Mouse (Mus musculus) myocyte (in vitro differentiated cells): ENCODE measurements at regions not wholly inside any gene's neighbourhood (a gene's known extent, or its start where the extent isn't known, plus 50 kb on each side); places are given as distances from the start of the nearest gene placed in this dataset.

Source experiments
- H3K27me3 ChIP-seq: one replicate; pipeline ENCODE4 v1.6.1; 2011; ENCODE audit not compliant: control insufficient read depth, insufficient read depth, insufficient read length
- H3K36me3 ChIP-seq: one replicate; pipeline ENCODE4 v1.6.1; 2011; ENCODE audit not compliant: control insufficient read depth, insufficient read depth
- H3K4me2 ChIP-seq: one replicate; pipeline ENCODE4 v1.6.1; 2011; ENCODE audit warnings: low read depth, control low read depth
- H3K4me3 ChIP-seq: one replicate; pipeline ENCODE4 v1.5.1; 2011; ENCODE audit warnings: mild to moderate bottlenecking, control low read depth, moderate library complexity
- H3K79me2 ChIP-seq: one replicate; pipeline ENCODE4 v1.6.1; 2011; ENCODE audit not compliant: control insufficient read depth, insufficient read depth
- H3ac ChIP-seq: one replicate; pipeline ENCODE4 v1.6.1; 2011; ENCODE audit not compliant: control insufficient read depth, insufficient read length
- CEBPB ChIP-seq: IDR thresholded peaks from 2 replicates; pipeline ENCODE4 v1.6.1; 2011; ENCODE audit warnings: mild to moderate bottlenecking, moderate library complexity; ENCODE audit not compliant: poor library complexity, insufficient read depth, severe bottlenecking
- E2F4 ChIP-seq: IDR thresholded peaks from one replicate; pipeline ENCODE4 v1.6.1; 2011; ENCODE audit warnings: mild to moderate bottlenecking, control low read depth, moderate library complexity; ENCODE audit not compliant: insufficient read depth
- MAX ChIP-seq: IDR thresholded peaks from one replicate; pipeline ENCODE4 v1.6.1; 2011; ENCODE audit warnings: low read depth, mild to moderate bottlenecking, control low read depth
- MYOD1 ChIP-seq, 3 experiments: IDR thresholded peaks; one replicate each; pipeline ENCODE4 v1.6.1; 2011; ENCODE audit warnings: control low read depth in 2 of 3, low read depth in 2 of 3, mild to moderate bottlenecking in 2 of 3, moderate library complexity in 1 of 3; ENCODE audit not compliant: insufficient read length in 2 of 3, control insufficient read depth in 1 of 3
- MYOG ChIP-seq, 3 experiments: IDR thresholded peaks; one replicate each; pipeline ENCODE4 v1.6.1; 2011; ENCODE audit warnings: control low read depth in 2 of 3, low read depth in 2 of 3, mild to moderate bottlenecking in 2 of 3; ENCODE audit not compliant: insufficient read length in 2 of 3, control insufficient read depth in 1 of 3, insufficient read depth in 1 of 3
- POLR2A ChIP-seq: IDR thresholded peaks from one replicate; pipeline ENCODE4 v1.6.1; 2011; ENCODE audit warnings: low read depth, mild to moderate bottlenecking, control low read depth, moderate library complexity; ENCODE audit not compliant: insufficient read length
- POLR2AphosphoS2 ChIP-seq: IDR thresholded peaks from one replicate; pipeline ENCODE4 v1.6.1; 2011; ENCODE audit warnings: low read depth, control low read depth; ENCODE audit not compliant: insufficient read length
- REST ChIP-seq: IDR thresholded peaks from one replicate; pipeline ENCODE4 v1.6.1; 2011; ENCODE audit warnings: mild to moderate bottlenecking, control low read depth, moderate library complexity; ENCODE audit not compliant: insufficient read depth, insufficient read length
- SRF ChIP-seq: IDR thresholded peaks from one replicate; pipeline ENCODE4 v1.6.1; 2011; ENCODE audit warnings: low read depth; ENCODE audit not compliant: control insufficient read depth, insufficient read length
- TCF12 ChIP-seq: IDR thresholded peaks from one replicate; pipeline ENCODE4 v1.6.1; 2011; ENCODE audit warnings: mild to moderate bottlenecking, control low read depth; ENCODE audit not compliant: poor library complexity, insufficient read depth, severe bottlenecking
- TCF3 ChIP-seq: IDR thresholded peaks from one replicate; pipeline ENCODE4 v1.6.1; 2011; ENCODE audit warnings: low read depth, control low read depth; ENCODE audit not compliant: insufficient read length
- USF1 ChIP-seq: IDR thresholded peaks from one replicate; pipeline ENCODE4 v1.6.1; 2011; ENCODE audit warnings: low read depth, mild to moderate bottlenecking, control low read depth, moderate library complexity

DNA sequence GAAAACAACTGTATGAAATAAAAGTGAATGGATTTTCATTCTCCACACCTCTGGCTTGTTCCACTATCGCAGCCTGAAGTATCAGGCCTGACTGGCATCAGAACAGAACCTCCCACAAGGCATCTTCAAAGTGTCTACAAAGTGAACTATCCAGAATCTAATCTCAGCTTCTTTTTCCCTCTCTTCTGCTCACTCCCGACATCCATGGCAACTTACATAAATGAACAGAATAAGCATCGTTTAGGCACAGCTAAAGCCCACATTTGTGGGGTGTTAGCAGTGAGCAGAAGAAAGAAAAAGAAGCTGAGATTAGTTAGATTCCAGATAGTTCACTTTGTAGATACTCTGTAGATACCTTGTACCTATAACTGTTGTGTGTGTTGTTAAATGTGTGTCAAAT, 182.0 kb downstream of the Lmo4 start:
- no peaks in the 10 kb centered on the region for H3K79me2 ChIP-seq
- H3K27me3 ChIP-seq = no peaks in the 10 kb centered on the region
- no peak overlapping the region for H3ac ChIP-seq
- TF ChIP-seq SRF (no peak), E2F4 (no peak), MYOD1 (IDR thresholded peaks at IDR 0.05; ENCODE audit: control insufficient read depth in 1 of 3, insufficient read length in 2 of 3, low read depth in 2 of 3) (no peak), POLR2AphosphoS2 (no peak), MYOG (IDR thresholded peaks at IDR 0.05; ENCODE audit: control insufficient read depth in 1 of 3, insufficient read depth in 1 of 3, insufficient read length in 2 of 3, low read depth in 2 of 3) (no peak), TCF3 (no peak), CEBPB (no peak), POLR2A (no peak), USF1 (no peak), MAX (no peak)
- no peak overlapping the region for H3K4me2 ChIP-seq
- H3K4me3 ChIP-seq = no peak overlapping the region
- H3K36me3 ChIP-seq = no peaks in the 10 kb centered on the region

DNA sequence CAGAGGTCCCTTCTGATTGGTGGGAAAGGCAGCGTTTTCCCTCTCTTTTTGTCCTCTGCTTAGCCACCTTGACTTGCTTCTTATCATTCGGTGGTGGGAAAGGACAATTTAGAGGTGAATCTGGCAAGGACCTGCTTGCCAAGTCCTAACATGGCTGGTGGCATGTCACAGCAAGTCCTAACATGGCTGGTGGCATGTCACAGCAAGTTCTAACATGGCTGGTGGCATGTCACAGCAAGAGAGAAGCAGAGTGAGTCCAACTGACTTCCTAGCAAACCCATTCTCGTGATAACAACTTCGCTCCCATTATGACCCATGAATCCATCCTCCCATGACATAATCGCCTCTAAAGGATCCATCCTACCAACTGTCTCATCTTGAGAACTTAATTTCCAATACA, 183.1 kb downstream of the Lmo4 start:
- Histone ChIP-seq H3K36me3 (no peaks in the 10 kb centered on the region), H3K4me2 (no peak overlapping the region), H3ac (no peak overlapping the region), H3K27me3 (no peaks in the 10 kb centered on the region), H3K79me2 (no peaks in the 10 kb centered on the region), H3K4me3 (no peak overlapping the region)
- TF ChIP-seq USF1 = no peak
- no peak for TF ChIP-seq MAX
- no peak for TF ChIP-seq SRF
- TF ChIP-seq CEBPB = no peak
- TF ChIP-seq MYOD1 (IDR thresholded peaks at IDR 0.05; ENCODE audit: control insufficient read depth in 1 of 3, insufficient read length in 2 of 3, low read depth in 2 of 3) = no peak
- no peak for TF ChIP-seq REST
- TF ChIP-seq TCF12 = no peak
- TF ChIP-seq POLR2A = no peak

DNA sequence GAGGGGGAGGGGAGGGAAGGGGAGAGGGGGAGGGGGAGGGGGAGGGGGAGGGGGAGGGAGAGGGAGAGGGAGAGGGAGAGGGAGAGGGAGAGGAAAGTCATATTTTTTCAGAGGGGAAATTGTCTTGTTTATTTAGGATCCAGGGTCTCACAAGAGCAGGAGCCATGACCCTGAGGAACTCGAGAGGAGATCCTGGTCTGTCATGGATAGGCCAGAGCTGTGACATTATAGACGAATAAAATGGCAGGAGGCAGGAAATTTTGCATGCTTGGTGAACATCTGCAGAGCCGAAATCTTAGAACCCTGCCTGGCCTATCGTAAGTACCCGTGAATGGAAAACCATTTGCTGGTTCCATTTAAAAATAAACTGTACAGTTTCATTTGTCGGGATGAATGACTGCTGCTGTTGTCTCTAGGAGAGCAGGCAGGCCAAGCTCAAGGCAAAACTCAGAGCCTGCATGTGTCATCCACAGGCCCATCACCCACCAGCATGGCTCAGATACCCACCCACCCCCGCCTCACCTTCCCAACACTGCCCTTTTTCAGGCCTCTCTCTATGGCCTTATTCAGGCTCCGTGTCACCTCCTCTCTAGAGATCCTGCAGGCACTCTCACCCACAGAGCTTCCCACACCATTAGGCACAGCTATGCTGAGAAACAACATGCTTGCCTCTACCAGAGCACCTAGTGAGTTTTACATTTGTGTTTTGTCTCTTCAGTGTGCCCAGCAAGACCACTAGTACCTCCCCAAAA, 184.7 kb downstream of the Lmo4 start:
- H3K27me3 ChIP-seq = no peaks in the 10 kb centered on the region
- no peak overlapping the region for H3ac ChIP-seq

GRCm38 (mm10) chr3:144019293-144019692, 185.7 kb downstream of the Lmo4 start:
- H3K36me3 ChIP-seq = no peaks in the 10 kb centered on the region
- TF ChIP-seq TCF12 (no peak), MAX (no peak), MYOD1 (IDR thresholded peaks at IDR 0.05; ENCODE audit: control insufficient read depth in 1 of 3, insufficient read length in 2 of 3, low read depth in 2 of 3) (no peak), TCF3 (no peak), REST (no peak), POLR2A (no peak), USF1 (no peak), E2F4 (no peak), MYOG (IDR thresholded peaks at IDR 0.05; ENCODE audit: control insufficient read depth in 1 of 3, insufficient read depth in 1 of 3, insufficient read length in 2 of 3, low read depth in 2 of 3) (no peak), CEBPB (no peak), POLR2AphosphoS2 (no peak), SRF (no peak)
- no peak overlapping the region for H3K4me2 ChIP-seq
- no peaks in the 10 kb centered on the region for H3K27me3 ChIP-seq
- no peaks in the 10 kb centered on the region for H3K79me2 ChIP-seq
- no peak overlapping the region for H3K4me3 ChIP-seq
- no peak overlapping the region for H3ac ChIP-seq

More for the DNA sequence above, 184.7 kb downstream of the Lmo4 start:
- Histone ChIP-seq H3K79me2 (no peaks in the 10 kb centered on the region), H3K4me2 (no peak overlapping the region), H3K4me3 (no peak overlapping the region), H3K36me3 (no peaks in the 10 kb centered on the region)
- TF ChIP-seq POLR2A (no peak), E2F4 (no peak), MAX (no peak), USF1 (no peak), TCF3 (no peak)

DNA sequence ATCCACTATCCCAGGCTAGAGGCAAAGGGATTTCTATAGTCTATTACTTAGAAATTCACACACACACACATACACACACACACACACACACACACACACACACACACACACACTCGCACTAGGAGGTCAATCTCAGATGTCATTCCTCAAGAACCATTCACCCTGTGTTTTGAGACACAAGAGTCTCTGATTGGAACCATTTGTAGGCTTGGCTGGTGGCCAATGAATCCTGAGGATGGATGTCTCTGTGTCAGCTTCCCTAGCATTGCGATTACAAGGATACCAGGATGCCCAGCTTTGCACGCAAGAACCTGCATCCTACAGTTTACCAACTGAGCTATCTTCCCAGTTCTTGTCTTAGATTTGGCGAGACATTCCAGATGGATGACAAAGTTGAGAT, 186.5 kb downstream of the Lmo4 start:
- no peaks in the 10 kb centered on the region for H3K79me2 ChIP-seq
- H3K4me2 ChIP-seq = no peak overlapping the region
- no peak overlapping the region for H3K4me3 ChIP-seq
- H3K36me3 ChIP-seq = no peaks in the 10 kb centered on the region
- H3K27me3 ChIP-seq = no peaks in the 10 kb centered on the region
- no peak overlapping the region for H3ac ChIP-seq
- TF ChIP-seq CEBPB (no peak), TCF3 (no peak), MYOG (IDR thresholded peaks at IDR 0.05; ENCODE audit: control insufficient read depth in 1 of 3, insufficient read depth in 1 of 3, insufficient read length in 2 of 3, low read depth in 2 of 3) (no peak), USF1 (no peak), POLR2AphosphoS2 (no peak), MYOD1 (IDR thresholded peaks at IDR 0.05; ENCODE audit: control insufficient read depth in 1 of 3, insufficient read length in 2 of 3, low read depth in 2 of 3) (no peak)
